Mouse (Mus musculus) heart, embryonic 11.5 days (tissue): Measurements from ENCODE around the gene Fpgt. TPM values are rescaled to one million over a fixed set of nuclear protein-coding genes. Genes with fewer than 3 reads are reported as not detected.

Experiments
- polyA plus RNA-seq: library from polyadenylated mRNA; unstranded; fragments of >200 nt; fragmentation: Nextera tagmentation; extraction: Ambion mirVana; gene quantifications from 2 replicates; pipeline ENCODE4 v1.2.1, GENCODE M21; 2014

The Fpgt gene
- polyA plus RNA-seq, 1 experiment from 2014 or later: 13.0 TPM

Other genes starting within 250 kb of the Fpgt start
- 33.7 and 38.8 TPM in 2 replicates for gene Tnni3k, start 38.0 kb downstream of the Fpgt start, polyA plus RNA-seq
- 0.84 and 0.87 TPM in 2 replicates for gene Lrriq3, start within 50 bp of the Fpgt start, polyA plus RNA-seq